Mouse (Mus musculus) layer of hippocampus, adult 11-12 months (tissue): ENCODE measurements around the gene 4930474N05Rik.
A peak's percentile ranks its signal among the peaks of the same experiment; 100 is the strongest.

Experiments
- DNase-seq: peaks from one replicate; pipeline ENCODE4 v3.0.0; 2022; ENCODE audit warnings: low spot score

The 4930474N05Rik gene

GRCm38 (mm10) chr14:36094617-36095016 lies at the start of gene 4930474N05Rik:
TSS of gene 4930474N05Rik (plus strand) at chr14:36094917.
- no peak for DNase-seq

GRCm38 (mm10) chr14:36048746-36049391 lies 45.8 kb upstream of the 4930474N05Rik start:
- peak; percentile 14 for DNase-seq

- DNase-seq: no peak
Measured at GRCm38 (mm10) chr14:36053281-36053680, 41.4 kb upstream of the 4930474N05Rik start.

GRCm38 (mm10) chr14:36098528-36098927 lies 3.8 kb downstream of the 4930474N05Rik start:
- DNase-seq: no peak

GRCm38 (mm10) chr14:36099647-36100046 lies 4.9 kb downstream of the 4930474N05Rik start:
- no peak for DNase-seq

GRCm38 (mm10) chr14:36100731-36101130 lies 6.0 kb downstream of the 4930474N05Rik start:
- no peak for DNase-seq

GRCm38 (mm10) chr14:36114481-36114880 lies 19.8 kb downstream of the 4930474N05Rik start:
- DNase-seq: no peak

- no peak for DNase-seq
Measured at GRCm38 (mm10) chr14:36123775-36124335, 29.1 kb downstream of the 4930474N05Rik start.

GRCm38 (mm10) chr14:36135749-36136148 lies 41.0 kb downstream of the 4930474N05Rik start:
- no peak for DNase-seq

- DNase-seq: no peak
Measured at GRCm38 (mm10) chr14:36137696-36138095, 43.0 kb downstream of the 4930474N05Rik start.

- peak; percentile 5 for DNase-seq
Measured at GRCm38 (mm10) chr14:36145261-36145660, 50.5 kb downstream of the 4930474N05Rik start.
